ENCODE assay signal across 24 mouse cellular contexts in the genomic region with DNA sequence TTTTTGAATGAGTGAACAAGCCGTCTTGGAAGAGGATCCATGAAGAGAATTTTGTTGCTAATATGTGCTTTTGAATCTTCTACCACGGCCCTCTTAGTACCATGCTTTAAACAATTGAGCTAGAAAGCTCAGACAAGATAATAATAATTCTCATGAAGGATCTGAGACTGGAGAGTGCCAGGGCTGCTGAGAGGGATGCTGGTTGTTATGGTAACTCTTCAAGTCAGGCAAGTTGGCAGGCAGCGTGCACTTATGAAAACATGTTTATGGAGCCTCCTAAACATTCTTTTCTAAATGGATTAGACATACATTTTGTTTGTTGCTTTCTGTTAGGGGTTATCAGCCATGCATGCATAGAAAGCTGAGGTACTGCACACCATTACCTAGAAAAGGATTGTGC.
A peak's percentile ranks its signal among the peaks of the same experiment; 100 is the strongest.
DNase-seq lines count a peak whose midpoint lies in the region; ATAC-seq and TF ChIP-seq lines count a peak whose summit lies in the region.
"Had no signal": no experiment of that assay in that cellular context is flagged by ENCODE, and none has a peak within 500 bp of the region (broad histone marks: within the 10 kb centered on the region; RNA-seq: fewer than 3 reads in every experiment).

No protein-coding gene starts in this region.

- no peaks in the 10 kb centered on the region for H3K27me3 ChIP-seq in forebrain, embryonic 13.5 days
- H3K27me3 ChIP-seq in forebrain, embryonic 11.5 days (ENCODE audit: control insufficient read depth, insufficient read depth, low read length) = no peaks in the 10 kb centered on the region
- no peaks in the 10 kb centered on the region for H3K27me3 ChIP-seq in hindbrain, postnatal 0 days (ENCODE audit: insufficient read depth, low read length)
- no peaks in the 10 kb centered on the region for H3K27me3 ChIP-seq in hindbrain, embryonic 12.5 days
- no peaks in the 10 kb centered on the region for H3K27me3 ChIP-seq in forebrain, embryonic 16.5 days (replicated peaks; ENCODE audit: control insufficient read depth, insufficient read depth, low read length)
- H3K27me3 ChIP-seq: embryonic facial prominence, embryonic 12.5 days; heart, embryonic 15.5 days; hindbrain, embryonic 15.5 days had no signal

- H3K36me3 ChIP-seq in forebrain, embryonic 13.5 days (ENCODE audit: poor library complexity, severe bottlenecking) = no peaks in the 10 kb centered on the region
- H3K36me3 ChIP-seq in forebrain, embryonic 11.5 days (ENCODE audit: control insufficient read depth, insufficient read depth, low read length) = no peaks in the 10 kb centered on the region
- H3K36me3 ChIP-seq in hindbrain, postnatal 0 days (ENCODE audit: insufficient read depth, low read length) = no peaks in the 10 kb centered on the region
- no peaks in the 10 kb centered on the region for H3K36me3 ChIP-seq in hindbrain, embryonic 12.5 days
- H3K36me3 ChIP-seq in forebrain, embryonic 16.5 days (ENCODE audit: control insufficient read depth, insufficient read depth) = no peaks in the 10 kb centered on the region
- H3K36me3 ChIP-seq: embryonic facial prominence, embryonic 12.5 days; G1E; heart, embryonic 15.5 days; hindbrain, embryonic 10.5 days; hindbrain, embryonic 15.5 days had no signal

- H3K9ac ChIP-seq in forebrain, embryonic 13.5 days = no peak overlapping the region
- no peak overlapping the region for H3K9ac ChIP-seq in forebrain, embryonic 11.5 days (ENCODE audit: low read length)
- no peak overlapping the region for H3K9ac ChIP-seq in hindbrain, postnatal 0 days (replicated peaks; ENCODE audit: low read length)
- no peak overlapping the region for H3K9ac ChIP-seq in hindbrain, embryonic 12.5 days
- H3K9ac ChIP-seq in forebrain, embryonic 16.5 days (replicated peaks; ENCODE audit: low read depth, low read length) = no peak overlapping the region
- H3K9ac ChIP-seq: embryonic facial prominence, embryonic 12.5 days; heart, embryonic 15.5 days; hindbrain, embryonic 15.5 days had no signal

- H3K9me3 ChIP-seq in forebrain, embryonic 13.5 days (replicated peaks) = no peaks in the 10 kb centered on the region
- no peaks in the 10 kb centered on the region for H3K9me3 ChIP-seq in forebrain, embryonic 11.5 days (ENCODE audit: control insufficient read depth, low read length)
- H3K9me3 ChIP-seq in hindbrain, postnatal 0 days (ENCODE audit: low read length) = no peaks in the 10 kb centered on the region
- H3K9me3 ChIP-seq in hindbrain, embryonic 12.5 days (replicated peaks) = no peaks in the 10 kb centered on the region
- H3K9me3 ChIP-seq in forebrain, embryonic 16.5 days (ENCODE audit: control insufficient read depth, low read length) = no peaks in the 10 kb centered on the region
- H3K9me3 ChIP-seq: embryonic facial prominence, embryonic 12.5 days; heart, embryonic 15.5 days; hindbrain, embryonic 10.5 days; hindbrain, embryonic 15.5 days had no signal

- H3K4me2 ChIP-seq in forebrain, embryonic 13.5 days = no peak overlapping the region
- no peak overlapping the region for H3K4me2 ChIP-seq in forebrain, embryonic 11.5 days (ENCODE audit: low read depth, low read length, severe bottlenecking)
- H3K4me2 ChIP-seq in hindbrain, postnatal 0 days (ENCODE audit: low read depth, low read length) = no peak overlapping the region
- H3K4me2 ChIP-seq in hindbrain, embryonic 12.5 days (replicated peaks) = no peak overlapping the region
- no peak overlapping the region for H3K4me2 ChIP-seq in forebrain, embryonic 16.5 days (ENCODE audit: low read length)
- H3K4me2 ChIP-seq: embryonic facial prominence, embryonic 12.5 days; heart, embryonic 11.5 days; heart, embryonic 15.5 days; hindbrain, embryonic 15.5 days had no signal

- DNase-seq in forebrain, embryonic 11.5 days (ENCODE audit: low spot score) = no peak
- peak; percentile 32 for DNase-seq in hindbrain, postnatal 0 days (ENCODE audit: low spot score)
- DNase-seq in right cerebral cortex, adult 18-20 months = peak; percentile 44
- DNase-seq in right cerebral cortex, postnatal 36 days (ENCODE audit: low spot score in 2 of 2) = no peak
- DNase-seq in thymus, postnatal 4 days = no peak
- DNase-seq: adrenal gland, adult 8-10 months; adrenal gland, postnatal 36 days; B cell, adult 2 months; cerebellum, adult 11-12 months; cerebellum, adult 9-10 months; cerebellum, postnatal 25 days; gastrocnemius, postnatal 14 days; heart, adult 2 months had no signal

- H3K27ac ChIP-seq in forebrain, embryonic 13.5 days = no peak overlapping the region
- no peak overlapping the region for H3K27ac ChIP-seq in forebrain, embryonic 11.5 days (ENCODE audit: low read depth, low read length)
- no peak overlapping the region for H3K27ac ChIP-seq in hindbrain, postnatal 0 days
- H3K27ac ChIP-seq in hindbrain, embryonic 12.5 days = no peak overlapping the region
- H3K27ac ChIP-seq in forebrain, embryonic 16.5 days (ENCODE audit: low read length) = 0 out of 2 replicates have a peak overlapping the region, but pooled peaks have one; percentile 21
- H3K27ac ChIP-seq: embryonic facial prominence, embryonic 12.5 days; heart, adult 2 months; heart, embryonic 15.5 days; hindbrain, embryonic 10.5 days; hindbrain, embryonic 15.5 days had no signal

- peak; percentile 65; the same call in 1 of the 2 replicates for ATAC-seq in forebrain, embryonic 13.5 days
- no peak for ATAC-seq in forebrain, embryonic 11.5 days (replicated peaks; ENCODE audit: low FRiP score)
- ATAC-seq in hindbrain, postnatal 0 days = no peak
- ATAC-seq in hindbrain, embryonic 12.5 days (ENCODE audit: low FRiP score) = no peak
- ATAC-seq in forebrain, embryonic 16.5 days = peak; percentile 79
- ATAC-seq: CD4-positive, CD25-positive, alpha-beta regulatory T cell, adult 4 months; inflammation-experienced regulatory T-cells, adult 6 months had no signal

- H3K4me1 ChIP-seq in forebrain, embryonic 13.5 days = no peaks in the 10 kb centered on the region
- H3K4me1 ChIP-seq in forebrain, embryonic 11.5 days (replicated peaks; ENCODE audit: control insufficient read depth, insufficient read depth, low read length) = no peaks in the 10 kb centered on the region
- no peaks in the 10 kb centered on the region for H3K4me1 ChIP-seq in hindbrain, postnatal 0 days (ENCODE audit: insufficient read depth, low read length)
- H3K4me1 ChIP-seq in hindbrain, embryonic 12.5 days = no peaks in the 10 kb centered on the region
- no peaks in the 10 kb centered on the region; the same call in 1 of the 2 replicates for H3K4me1 ChIP-seq in forebrain, embryonic 16.5 days (replicated peaks; ENCODE audit: control insufficient read depth, insufficient read depth, low read length)
- H3K4me1 ChIP-seq: embryonic facial prominence, embryonic 12.5 days; heart, embryonic 15.5 days; hindbrain, embryonic 10.5 days; hindbrain, embryonic 15.5 days had no signal

- TF ChIP-seq CTCF in hindbrain, postnatal 0 days (IDR thresholded peaks at IDR 0.05; ENCODE audit: low read depth) = no peak

- H3K4me3 ChIP-seq in forebrain, embryonic 13.5 days = no peak overlapping the region
- no peak overlapping the region for H3K4me3 ChIP-seq in forebrain, embryonic 11.5 days (ENCODE audit: low read depth, low read length)
- H3K4me3 ChIP-seq in hindbrain, postnatal 0 days (ENCODE audit: low read length) = no peak overlapping the region
- no peak overlapping the region for H3K4me3 ChIP-seq in hindbrain, embryonic 12.5 days
- H3K4me3 ChIP-seq in forebrain, embryonic 16.5 days (replicated peaks; ENCODE audit: low read length) = no peak overlapping the region
- H3K4me3 ChIP-seq: embryonic facial prominence, embryonic 12.5 days; heart, adult 2 months; heart, embryonic 15.5 days; hindbrain, embryonic 10.5 days; hindbrain, embryonic 15.5 days had no signal

- 48% methylated on average over 3 of the region's 3 CpGs for WGBS in forebrain, embryonic 13.5 days
- WGBS in forebrain, embryonic 11.5 days = 79% methylated on average over 3 of the region's 3 CpGs
- WGBS in hindbrain, postnatal 0 days = 38% methylated on average over 3 of the region's 3 CpGs
- 70% methylated on average over 3 of the region's 3 CpGs for WGBS in hindbrain, embryonic 12.5 days
- WGBS in forebrain, embryonic 16.5 days = 33% methylated on average over 3 of the region's 3 CpGs

Comparison
In these comparisons a context has a peak if more than half of its experiments do, and no peak if none do; other contexts are left out.
1. ATAC-seq: peak in forebrain, embryonic 13.5 days (single experiment) and forebrain, embryonic 16.5 days (single experiment); none in forebrain, embryonic 11.5 days (single experiment), hindbrain, postnatal 0 days (single experiment) and hindbrain, embryonic 12.5 days (single experiment).
2. DNase-seq: peak in hindbrain, postnatal 0 days (single experiment) and right cerebral cortex, adult 18-20 months (single experiment); none in forebrain, embryonic 11.5 days (single experiment), right cerebral cortex, postnatal 36 days (0 of 2) and thymus, postnatal 4 days (single experiment).